Mouse (Mus musculus) limb, embryonic 10.5 days (tissue): ENCODE results near the gene Sirpb1a. TPM values are rescaled to one million over a fixed set of nuclear protein-coding genes. Genes with fewer than 3 reads are reported as not detected.
"Not testable (repeated sequence)": the region's sequence is repeated elsewhere in the genome, so short reads cannot be mapped to it uniquely, and the experiment has no call there.

ENCODE experiments used
- DNase-seq: peaks from one replicate; pipeline ENCODE4 v3.0.0-alpha.2; 2017; ENCODE audit warnings: low spot score
- H3K27ac ChIP-seq: fragments of 300-500 bp; sonication (generic); 2 replicates; pipeline ENCODE4 v1.5.1; 2016; ENCODE audit warnings: mild to moderate bottlenecking
- H3K27me3 ChIP-seq: fragments of 300-500 bp; sonication (generic); 2 replicates; pipeline ENCODE4 v1.6.1; 2016; ENCODE audit warnings: low read depth, mild to moderate bottlenecking; ENCODE audit not compliant: poor library complexity, severe bottlenecking
- H3K36me3 ChIP-seq: fragments of 300-500 bp; sonication (generic); 2 replicates; pipeline ENCODE4 v1.6.1; 2016; ENCODE audit warnings: mild to moderate bottlenecking, moderate library complexity
- H3K4me1 ChIP-seq: fragments of 300-500 bp; sonication (generic); 2 replicates; pipeline ENCODE4 v1.6.1; 2016
- H3K4me3 ChIP-seq: fragments of 300-500 bp; sonication (generic); 2 replicates; pipeline ENCODE4 v1.5.1; 2016; ENCODE audit warnings: mild to moderate bottlenecking, moderate library complexity
- H3K9me3 ChIP-seq: fragments of 300-500 bp; sonication (generic); replicated peaks from 2 replicates; pipeline ENCODE4 v1.6.1; 2016; ENCODE audit warnings: mild to moderate bottlenecking
- whole genome bisulfite sequencing: fragments of 180-500 bp; shearing (Covaris S2); methylation state at CpG from one replicate; pipeline ENCODE4 v1.1.7; 2016; 5-methylcytosine and 5-hydroxymethylcytosine counted together
- polyA plus RNA-seq: library from polyadenylated mRNA; unstranded; fragments of >200 nt; fragmentation: Nextera tagmentation; extraction: Ambion mirVana; gene quantifications from 2 replicates; pipeline ENCODE4 v1.2.1, GENCODE M21; 2016

The Sirpb1a gene
- polyA plus RNA-seq, result not detected in 2 replicates

DNA sequence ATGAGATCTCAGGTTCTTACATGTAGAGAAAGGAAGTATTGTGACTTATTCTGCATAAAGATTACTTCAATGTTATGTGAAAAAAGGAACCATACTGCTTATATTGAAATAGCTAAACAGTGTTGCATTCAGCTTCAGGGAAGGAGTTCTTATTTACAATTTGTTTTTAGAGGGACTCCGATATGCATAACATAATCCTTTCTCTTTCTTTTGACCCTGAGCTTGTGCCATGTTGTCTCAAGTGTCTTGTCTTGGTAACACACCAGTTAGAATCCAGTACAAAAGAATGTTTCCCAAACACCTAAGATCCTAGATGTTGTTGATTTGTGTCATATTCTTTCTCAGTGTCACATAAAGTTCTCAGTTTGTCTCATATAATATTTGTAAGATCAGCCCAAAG lies at the start of gene Sirpb1a:
Gene Sirpb1a, minus strand, starts transcription at position 74 of the 400 bp plus-strand sequence.
- not testable (repeated sequence) for H3K4me1 ChIP-seq, DNase-seq, H3K36me3 ChIP-seq, H3K27me3 ChIP-seq, H3K4me3 ChIP-seq, H3K9me3 ChIP-seq, H3K27ac ChIP-seq
- WGBS, result 88% methylated on average over 1 of the region's 1 CpGs

DNA sequence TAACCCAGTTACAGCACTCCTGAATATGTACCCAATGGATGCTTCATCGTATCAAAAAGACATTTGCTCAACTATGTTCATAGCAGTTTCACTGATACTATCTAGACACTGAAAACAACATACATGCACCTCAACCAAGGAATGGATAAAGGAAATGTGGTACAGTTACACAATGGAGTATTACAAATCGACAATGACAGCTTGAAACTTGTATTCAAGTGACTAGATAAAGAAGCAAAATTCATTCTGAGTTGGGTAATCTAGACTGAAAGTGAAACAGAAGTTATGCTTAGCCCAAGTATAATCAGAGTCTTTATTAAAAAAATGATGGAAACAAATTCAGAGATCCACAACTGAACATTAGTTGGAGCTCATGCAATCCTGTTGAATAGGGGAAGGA lies 48.5 kb upstream of the Sirpb1a start:
- not testable (repeated sequence) for H3K36me3 ChIP-seq, H3K27ac ChIP-seq, H3K9me3 ChIP-seq, H3K4me3 ChIP-seq, H3K27me3 ChIP-seq, DNase-seq, H3K4me1 ChIP-seq
- 71% methylated on average over 2 of the region's 2 CpGs for WGBS

DNA sequence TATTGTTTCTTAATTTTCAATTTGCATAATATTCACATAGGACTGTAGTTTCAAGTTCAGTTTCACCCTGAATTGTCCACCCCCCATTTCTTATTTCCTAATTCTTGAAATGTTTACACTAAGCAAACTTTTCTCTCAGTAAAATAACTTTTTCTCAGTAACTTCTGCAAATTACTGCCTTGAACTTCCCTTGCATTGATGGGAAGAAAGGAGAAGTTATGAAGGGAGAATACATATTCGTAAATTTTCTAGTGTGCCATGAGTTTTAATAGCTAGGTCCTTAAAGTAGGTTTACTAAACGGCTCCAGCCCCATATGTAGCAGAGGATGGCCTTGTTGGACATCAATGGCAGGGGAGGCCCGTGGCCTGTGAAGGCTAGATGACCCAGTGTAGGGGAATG lies 43.8 kb upstream of the Sirpb1a start:
- not testable (repeated sequence) for H3K9me3 ChIP-seq, H3K4me3 ChIP-seq, H3K36me3 ChIP-seq, H3K27ac ChIP-seq, H3K4me1 ChIP-seq, DNase-seq, H3K27me3 ChIP-seq
- 85% methylated on average over 1 of the region's 3 CpGs for WGBS

DNA sequence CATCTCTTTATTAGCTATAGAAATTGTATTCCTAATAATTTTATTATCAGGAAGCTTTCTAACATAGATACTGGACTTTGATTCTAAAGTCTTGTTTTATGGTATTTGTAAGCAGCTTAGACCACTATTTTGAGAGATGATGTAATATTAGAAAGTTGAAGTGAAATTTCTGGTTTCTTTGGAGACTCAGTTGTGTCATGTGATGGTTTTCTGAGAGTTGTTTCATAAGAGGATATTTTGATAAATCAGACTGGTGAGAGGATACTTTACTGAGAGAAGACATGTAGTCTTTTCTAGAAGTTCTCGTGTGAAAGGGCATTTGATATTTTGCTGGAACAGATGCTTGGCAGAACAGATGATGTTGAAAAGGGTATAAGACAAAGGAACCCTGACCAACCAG lies 17.6 kb upstream of the Sirpb1a start:
- not testable (repeated sequence) for H3K4me1 ChIP-seq, DNase-seq, H3K36me3 ChIP-seq, H3K4me3 ChIP-seq, H3K27ac ChIP-seq, H3K9me3 ChIP-seq, H3K27me3 ChIP-seq
- 86% methylated on average over 1 of the region's 1 CpGs for WGBS

DNA sequence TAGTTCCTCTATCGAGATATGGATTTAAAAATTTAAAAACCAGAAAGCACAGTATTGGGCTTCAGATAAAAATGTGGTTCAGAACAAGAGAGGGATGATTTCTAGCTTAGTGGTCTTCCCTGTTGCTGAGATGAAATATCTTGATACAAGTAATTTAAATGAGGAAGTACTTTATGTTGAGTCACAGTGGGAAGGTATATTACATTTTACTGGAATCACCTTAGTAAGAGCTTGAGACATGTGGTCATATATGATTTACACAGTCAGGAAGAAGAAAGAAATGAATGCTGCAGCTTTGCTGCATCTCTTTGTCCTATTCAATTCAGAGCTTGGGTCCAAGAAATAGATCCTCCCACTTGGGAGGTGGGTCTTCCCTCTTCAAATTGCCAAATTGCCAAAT lies 13.5 kb upstream of the Sirpb1a start:
- 73% methylated on average over 1 of the region's 1 CpGs for WGBS
- not testable (repeated sequence) for H3K4me3 ChIP-seq, DNase-seq, H3K27ac ChIP-seq, H3K4me1 ChIP-seq, H3K36me3 ChIP-seq, H3K27me3 ChIP-seq, H3K9me3 ChIP-seq

DNA sequence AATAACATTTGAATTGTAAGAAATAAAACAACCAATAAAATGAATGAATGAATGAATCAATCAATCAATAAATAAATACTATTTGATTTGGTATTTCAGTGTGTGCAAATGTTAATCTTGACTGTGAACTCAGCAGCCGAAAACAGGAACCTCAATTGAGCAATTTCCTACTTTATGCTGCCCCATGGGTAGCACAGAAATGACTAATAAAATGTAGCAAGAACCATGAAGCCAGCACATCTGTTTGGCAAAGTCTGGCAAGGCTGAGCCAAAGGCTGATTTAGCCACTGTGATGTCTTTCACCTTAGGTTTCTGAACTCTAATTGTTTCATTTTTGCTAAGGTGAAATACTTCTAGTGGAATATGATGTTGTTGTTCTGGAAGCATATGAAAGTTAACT lies 1.6 kb upstream of the Sirpb1a start:
- no peaks in the 10 kb centered on the region for H3K27me3 ChIP-seq
- H3K4me1 ChIP-seq, result no peaks in the 10 kb centered on the region
- H3K36me3 ChIP-seq, result no peaks in the 10 kb centered on the region
- H3K9me3 ChIP-seq, result no peaks in the 10 kb centered on the region
- 85% methylated on average over 1 of the region's 1 CpGs for WGBS
- no peak overlapping the region for H3K4me3 ChIP-seq
- no peak for DNase-seq
- H3K27ac ChIP-seq, result no peak overlapping the region

DNA sequence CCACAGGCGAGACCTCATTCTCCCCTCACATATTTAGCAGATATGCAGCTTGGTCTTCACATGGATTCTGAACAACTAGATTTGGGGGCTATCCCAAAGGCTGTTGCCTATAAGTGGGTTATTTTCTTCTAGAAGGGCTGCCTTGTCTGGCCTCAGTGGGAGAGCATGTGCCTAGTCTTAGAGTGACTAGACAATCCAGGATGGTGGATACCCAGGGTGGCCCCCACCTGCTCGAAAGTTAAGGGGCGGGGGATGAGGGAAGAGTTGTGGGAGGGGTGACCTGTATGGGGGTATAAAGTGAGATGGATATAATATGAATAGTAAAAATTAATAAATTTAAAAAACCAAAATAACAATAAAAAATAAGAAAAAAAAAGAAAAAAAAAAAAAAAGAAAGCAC lies 70.6 kb downstream of the Sirpb1a start:
- DNase-seq, H3K27ac ChIP-seq, H3K36me3 ChIP-seq, H3K9me3 ChIP-seq, H3K27me3 ChIP-seq, H3K4me1 ChIP-seq, H3K4me3 ChIP-seq: not testable (repeated sequence)
- WGBS, result 74% methylated on average over 3 of the region's 3 CpGs

DNA sequence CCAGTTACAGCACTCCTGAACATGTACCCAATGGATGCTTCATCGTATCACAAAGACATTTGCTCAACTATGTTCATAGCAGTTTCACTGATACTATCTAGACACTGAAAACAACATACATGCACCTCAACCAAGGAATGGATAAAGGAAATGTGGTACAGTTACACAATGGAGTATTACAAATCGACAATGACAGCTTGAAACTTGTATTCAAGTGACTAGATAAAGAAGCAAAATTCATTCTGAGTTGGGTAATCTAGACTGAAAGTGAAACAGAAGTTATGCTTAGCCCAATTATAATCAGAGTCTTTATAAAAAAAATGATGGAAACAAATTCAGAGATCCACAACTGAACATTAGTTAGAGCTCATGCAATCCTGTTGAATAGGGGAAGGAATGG lies 76.0 kb downstream of the Sirpb1a start:
- not testable (repeated sequence) for H3K4me1 ChIP-seq, H3K27ac ChIP-seq, H3K4me3 ChIP-seq, H3K27me3 ChIP-seq, H3K9me3 ChIP-seq, DNase-seq, H3K36me3 ChIP-seq
- 94% methylated on average over 1 of the region's 2 CpGs for WGBS

DNA sequence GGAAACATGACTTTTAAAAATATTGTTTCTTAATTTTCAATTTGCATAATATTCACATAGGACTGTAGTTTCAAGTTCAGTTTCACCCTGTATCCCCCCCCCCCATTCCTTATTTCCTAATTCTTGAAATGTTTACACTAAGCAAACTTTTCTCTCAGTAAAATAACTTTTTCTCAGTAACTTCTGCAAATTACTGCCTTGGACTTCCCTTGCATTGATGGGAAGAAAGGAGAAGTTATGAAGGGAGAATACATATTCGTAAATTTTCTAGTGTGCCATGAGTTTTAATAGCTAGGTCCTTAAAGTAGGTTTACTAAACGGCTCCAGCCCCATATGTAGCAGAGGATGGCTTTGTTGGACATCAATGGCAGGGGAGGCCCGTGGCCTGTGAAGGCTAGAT lies 80.7 kb downstream of the Sirpb1a start:
- not testable (repeated sequence) for H3K27ac ChIP-seq, H3K9me3 ChIP-seq, H3K4me1 ChIP-seq, H3K36me3 ChIP-seq, H3K4me3 ChIP-seq, DNase-seq, H3K27me3 ChIP-seq
- WGBS, result 71% methylated on average over 3 of the region's 3 CpGs

DNA sequence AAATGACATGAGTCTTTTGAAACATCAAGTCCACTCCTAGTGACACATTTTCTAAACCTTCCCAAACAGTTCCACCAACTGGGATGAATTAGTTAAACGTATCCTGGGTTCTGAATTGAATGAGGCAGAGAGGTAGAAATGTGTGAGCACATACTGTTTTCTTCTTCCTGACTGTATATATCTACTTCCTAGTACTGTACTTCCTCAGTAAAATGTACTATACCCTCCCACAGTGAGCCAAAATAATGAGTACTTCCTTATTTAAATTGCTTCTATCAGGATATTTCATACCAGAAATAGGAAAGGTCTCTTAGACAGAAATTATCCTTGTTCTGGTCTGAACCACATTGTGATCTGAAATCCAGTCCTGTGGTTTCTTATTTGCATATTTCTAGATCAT lies 86.0 kb downstream of the Sirpb1a start:
- H3K9me3 ChIP-seq, result no peaks in the 10 kb centered on the region
- 85% methylated on average over 1 of the region's 1 CpGs for WGBS
- DNase-seq, result no peak
- H3K27ac ChIP-seq, result no peak overlapping the region
- no peaks in the 10 kb centered on the region for H3K36me3 ChIP-seq
- no peak overlapping the region for H3K4me3 ChIP-seq
- no peaks in the 10 kb centered on the region for H3K27me3 ChIP-seq
- H3K4me1 ChIP-seq, result no peaks in the 10 kb centered on the region

DNA sequence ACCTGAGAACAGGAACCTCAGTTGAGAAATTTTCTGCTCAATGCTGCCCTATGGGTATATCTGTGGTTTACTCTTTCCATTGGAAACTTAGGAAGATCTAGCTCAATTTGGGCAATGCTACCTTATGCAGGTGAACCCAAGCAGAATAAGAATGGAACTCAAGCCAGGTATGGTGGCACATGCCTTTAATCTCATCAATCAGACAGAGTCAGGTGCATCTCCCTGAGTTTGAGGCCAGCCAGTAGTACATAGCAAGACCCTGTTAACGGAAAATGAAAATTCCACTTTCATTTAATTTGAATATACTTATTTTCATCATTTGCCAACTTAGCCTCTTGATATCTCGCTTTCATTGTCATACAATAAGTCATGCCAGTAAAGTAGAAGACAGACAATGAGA lies 92.1 kb downstream of the Sirpb1a start:
- Histone ChIP-seq H3K4me1 (no peaks in the 10 kb centered on the region), H3K36me3 (no peaks in the 10 kb centered on the region), H3K9me3 (0 out of 2 replicates have a peak, but pooled peaks cover 4% of the 10 kb centered on the region), H3K4me3 (no peak overlapping the region), H3K27ac (no peak overlapping the region), H3K27me3 (no peaks in the 10 kb centered on the region)
- 64% methylated on average over 2 of the region's 2 CpGs for WGBS
- no peak for DNase-seq

DNA sequence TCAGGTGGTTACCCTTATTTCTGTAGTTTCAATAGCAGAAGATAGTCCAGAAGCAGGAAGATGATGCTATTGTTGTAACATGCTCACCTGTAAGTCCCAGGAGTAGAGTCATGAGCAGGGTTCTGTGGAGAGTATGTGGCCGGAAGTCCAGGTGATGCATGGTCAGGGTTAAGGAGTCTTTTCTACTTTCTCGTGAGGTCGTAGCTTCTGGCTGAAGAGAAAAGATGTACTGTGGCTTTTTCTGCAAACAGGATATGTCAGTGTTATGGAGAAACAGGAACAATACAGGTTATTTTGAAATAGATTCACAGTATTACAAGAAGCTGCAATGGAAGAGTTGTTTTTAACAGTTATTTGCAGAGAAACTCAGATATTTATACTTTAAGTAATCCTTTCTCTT lies 94.3 kb downstream of the Sirpb1a start, which contains the start of gene Gm9733:
Gene Gm9733, minus strand, starts transcription at position 240 of the 400 bp plus-strand sequence.
- no peak for DNase-seq
- Histone ChIP-seq H3K9me3 (0 out of 2 replicates have a peak, but pooled peaks cover 4% of the 10 kb centered on the region), H3K27me3 (no peaks in the 10 kb centered on the region), H3K36me3 (no peaks in the 10 kb centered on the region), H3K4me1 (no peaks in the 10 kb centered on the region), H3K27ac (no peak within 1 kb of the TSS), H3K4me3 (no peak within 1 kb of the TSS)
- 89% methylated on average over 3 of the region's 3 CpGs for WGBS

DNA sequence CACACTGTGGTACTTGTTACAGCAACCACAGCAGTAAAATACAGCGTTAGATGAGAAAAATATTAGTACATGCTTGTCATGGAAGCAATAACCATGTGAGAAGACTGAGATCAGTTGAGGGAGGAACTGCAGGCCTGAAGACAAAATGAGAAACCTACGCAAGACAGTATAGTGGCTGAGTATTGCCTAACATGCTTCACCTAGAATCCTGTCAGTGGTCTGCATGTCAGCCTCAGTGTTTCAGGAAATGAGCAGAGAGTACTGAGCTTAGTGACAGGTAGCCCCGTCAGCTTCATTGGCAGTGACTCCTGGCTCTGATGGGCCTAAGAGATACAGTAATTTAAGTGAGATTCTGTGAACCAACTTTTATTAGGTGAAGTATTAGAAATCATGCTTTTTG lies 94.8 kb downstream of the Sirpb1a start:
- WGBS, result 64% methylated on average over 3 of the region's 3 CpGs
- H3K27me3 ChIP-seq, result no peaks in the 10 kb centered on the region
- no peaks in the 10 kb centered on the region for H3K4me1 ChIP-seq
- 0 out of 2 replicates have a peak, but pooled peaks cover 4% of the 10 kb centered on the region for H3K9me3 ChIP-seq
- no peak for DNase-seq
- no peak overlapping the region for H3K27ac ChIP-seq
- no peaks in the 10 kb centered on the region for H3K36me3 ChIP-seq
- H3K4me3 ChIP-seq, result no peak overlapping the region

DNA sequence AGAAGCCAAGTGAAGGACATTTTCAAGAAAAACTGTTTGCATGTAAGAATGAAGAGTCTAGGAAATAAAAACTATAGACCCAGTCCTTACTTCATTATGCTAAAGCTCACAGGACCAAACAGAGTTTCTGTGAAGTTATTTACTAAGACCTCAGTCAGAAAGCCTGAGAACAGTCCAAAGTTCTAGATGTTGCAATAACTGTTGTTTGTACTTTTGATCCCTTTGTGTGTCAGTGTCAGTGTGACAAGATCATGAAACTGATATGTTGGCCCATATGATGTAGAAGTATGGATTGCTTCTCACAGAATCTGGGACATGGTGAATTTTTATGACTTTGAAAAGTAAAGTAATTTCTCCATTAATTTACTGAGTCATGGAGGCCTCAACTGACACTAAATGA lies 96.8 kb downstream of the Sirpb1a start:
- H3K4me1 ChIP-seq, result no peaks in the 10 kb centered on the region

More for the DNA sequence above, 96.8 kb downstream of the Sirpb1a start:
- no peak for DNase-seq
- Histone ChIP-seq H3K9me3 (0 out of 2 replicates have a peak, but pooled peaks cover 4% of the 10 kb centered on the region), H3K27me3 (no peaks in the 10 kb centered on the region), H3K27ac (no peak overlapping the region), H3K4me3 (no peak overlapping the region), H3K36me3 (no peaks in the 10 kb centered on the region)
